Mouse (Mus musculus): ENCODE measurements around the gene Cast.
A peak's percentile ranks its signal among the peaks of the same experiment; 100 is the strongest.

The Cast gene

GRCm38 (mm10) chr13:74808152-74808929 is at the start of gene Cast:
Gene Cast (minus strand): TSS chr13:74808810.
- peak; percentile 42 for DNase-seq (ENCODE audit: low spot score)

- peak; percentile 13 for DNase-seq (ENCODE audit: low spot score)
These were observed 45.9 kb upstream of the Cast start for GRCm38 (mm10) chr13:74854338-74855047.

GRCm38 (mm10) chr13:74850823-74851222 is 42.2 kb upstream of the Cast start:
- no peak for DNase-seq (ENCODE audit: low spot score)

GRCm38 (mm10) chr13:74845886-74846285 is 37.3 kb upstream of the Cast start:
- DNase-seq (ENCODE audit: low spot score) = no peak

GRCm38 (mm10) chr13:74834543-74834942 is 25.9 kb upstream of the Cast start:
- no peak for DNase-seq (ENCODE audit: low spot score)

GRCm38 (mm10) chr13:74822095-74822494 is 13.5 kb upstream of the Cast start:
- DNase-seq (ENCODE audit: low spot score) = no peak

- DNase-seq (ENCODE audit: low spot score) = no peak
These were observed 7.1 kb upstream of the Cast start for GRCm38 (mm10) chr13:74815753-74816152.

GRCm38 (mm10) chr13:74807446-74808151 is 1.0 kb downstream of the Cast start:
- DNase-seq (ENCODE audit: low spot score) = peak; percentile 38

GRCm38 (mm10) chr13:74806934-74807333 is 1.7 kb downstream of the Cast start:
- DNase-seq (ENCODE audit: low spot score) = no peak

- no peak for DNase-seq (ENCODE audit: low spot score)
These were observed 14.2 kb downstream of the Cast start for GRCm38 (mm10) chr13:74794435-74794834.

GRCm38 (mm10) chr13:74787681-74788080 is 20.9 kb downstream of the Cast start:
- no peak for DNase-seq (ENCODE audit: low spot score)

- no peak for DNase-seq (ENCODE audit: low spot score)
These were observed 36.5 kb downstream of the Cast start for GRCm38 (mm10) chr13:74772151-74772550.

GRCm38 (mm10) chr13:74770480-74770879 is 38.1 kb downstream of the Cast start:
- peak; percentile 86 for DNase-seq (ENCODE audit: low spot score)

GRCm38 (mm10) chr13:74769871-74770270 is 38.7 kb downstream of the Cast start:
- DNase-seq (ENCODE audit: low spot score) = no peak

- no peak for DNase-seq (ENCODE audit: low spot score)
These were observed 41.4 kb downstream of the Cast start for GRCm38 (mm10) chr13:74767186-74767585.

GRCm38 (mm10) chr13:74762741-74763140 is 45.9 kb downstream of the Cast start:
- no peak for DNase-seq (ENCODE audit: low spot score)

- no peak for DNase-seq (ENCODE audit: low spot score)
These were observed 49.5 kb downstream of the Cast start for GRCm38 (mm10) chr13:74759152-74759551.

- DNase-seq (ENCODE audit: low spot score) = no peak
These were observed 65.4 kb downstream of the Cast start for GRCm38 (mm10) chr13:74743219-74743618.

- DNase-seq (ENCODE audit: low spot score) = no peak
These were observed 72.2 kb downstream of the Cast start for GRCm38 (mm10) chr13:74736396-74736795.

- no peak for DNase-seq (ENCODE audit: low spot score)
These were observed 72.8 kb downstream of the Cast start for GRCm38 (mm10) chr13:74735834-74736233.

- DNase-seq (ENCODE audit: low spot score) = no peak
These were observed 74.9 kb downstream of the Cast start for GRCm38 (mm10) chr13:74733726-74734125.

- peak; percentile 39 for DNase-seq (ENCODE audit: low spot score)
These were observed 89.6 kb downstream of the Cast start for GRCm38 (mm10) chr13:74719002-74719401.

GRCm38 (mm10) chr13:74696225-74696624 is 112.4 kb downstream of the Cast start:
- no peak for DNase-seq (ENCODE audit: low spot score)

Measured in testis, postnatal 14 days (tissue).